23 mouse cellular contexts compared by ENCODE assay signal in genomic region chr13:47071871-47072270, GRCm38 (mm10). TPM values are rescaled to one million over a fixed set of nuclear protein-coding genes. Genes with fewer than 3 reads are reported as not detected.
DNase-seq lines count a peak whose midpoint lies in the region; ATAC-seq and TF ChIP-seq lines count a peak whose summit lies in the region.
"Had no signal": no experiment of that assay in that cellular context is flagged by ENCODE, and none has a peak within 500 bp of the region (broad histone marks: within the 10 kb centered on the region; RNA-seq: fewer than 3 reads in every experiment).

No protein-coding gene starts in this region.

- H3K9ac ChIP-seq in liver, embryonic 11.5 days (ENCODE audit: low read depth, low read length), result no peak overlapping the region
- no peak overlapping the region for H3K9ac ChIP-seq in liver, embryonic 12.5 days
- no peak overlapping the region for H3K9ac ChIP-seq in midbrain, postnatal 0 days (replicated peaks; ENCODE audit: low read length, poor library complexity, severe bottlenecking)
- H3K9ac ChIP-seq: embryonic facial prominence, embryonic 13.5 days; embryonic facial prominence, embryonic 15.5 days; forebrain, embryonic 12.5 days had no signal

- ATAC-seq in liver, embryonic 11.5 days (replicated peaks; ENCODE audit: low FRiP score), result no peak
- ATAC-seq in liver, embryonic 12.5 days, result no peak
- ATAC-seq in midbrain, postnatal 0 days (ENCODE audit: low FRiP score), result no peak
- ATAC-seq: forebrain, embryonic 14.5 days had no signal

- peaks cover 22% of the 10 kb centered on the region for H3K36me3 ChIP-seq in heart, embryonic 10.5 days
- peaks cover 2% of the 10 kb centered on the region; the same call in 1 of the 2 replicates for H3K36me3 ChIP-seq in liver, embryonic 11.5 days (ENCODE audit: control insufficient read depth, insufficient read depth, low read length)
- H3K36me3 ChIP-seq in liver, embryonic 12.5 days, result peaks cover 22% of the 10 kb centered on the region
- H3K36me3 ChIP-seq in midbrain, embryonic 10.5 days, result peaks cover 66% of the 10 kb centered on the region
- peaks cover 67% of the 10 kb centered on the region for H3K36me3 ChIP-seq in midbrain, postnatal 0 days (ENCODE audit: insufficient read depth, low read length)

- no peak overlapping the region for H3K4me2 ChIP-seq in liver, embryonic 11.5 days
- H3K4me2 ChIP-seq in liver, embryonic 12.5 days, result no peak overlapping the region
- no peak overlapping the region for H3K4me2 ChIP-seq in midbrain, postnatal 0 days (ENCODE audit: low read depth, low read length, poor library complexity, severe bottlenecking)
- H3K4me2 ChIP-seq: embryonic facial prominence, embryonic 13.5 days; embryonic facial prominence, embryonic 15.5 days; forebrain, embryonic 12.5 days had no signal

- intact Hi-C loops in heart, postnatal 36 days (cut with DNase I), result no loop called here

- no peaks in the 10 kb centered on the region for H3K9me3 ChIP-seq in heart, embryonic 10.5 days
- H3K9me3 ChIP-seq in liver, embryonic 11.5 days (ENCODE audit: control insufficient read depth, low read length), result no peaks in the 10 kb centered on the region
- no peaks in the 10 kb centered on the region for H3K9me3 ChIP-seq in liver, embryonic 12.5 days (replicated peaks)
- H3K9me3 ChIP-seq in midbrain, embryonic 10.5 days (replicated peaks), result no peaks in the 10 kb centered on the region
- no peaks in the 10 kb centered on the region for H3K9me3 ChIP-seq in midbrain, postnatal 0 days (ENCODE audit: low read length)
- H3K9me3 ChIP-seq: embryonic facial prominence, embryonic 13.5 days; embryonic facial prominence, embryonic 15.5 days; forebrain, embryonic 10.5 days; forebrain, embryonic 12.5 days had no signal

- 0 out of 2 replicates have a peak, but pooled peaks cover 4% of the 10 kb centered on the region for H3K4me1 ChIP-seq in heart, embryonic 10.5 days
- H3K4me1 ChIP-seq in liver, embryonic 11.5 days (replicated peaks; ENCODE audit: control insufficient read depth, insufficient read depth, low read length), result no peaks in the 10 kb centered on the region
- H3K4me1 ChIP-seq in liver, embryonic 12.5 days, result no peaks in the 10 kb centered on the region
- no peaks in the 10 kb centered on the region for H3K4me1 ChIP-seq in midbrain, embryonic 10.5 days
- H3K4me1 ChIP-seq in midbrain, postnatal 0 days (ENCODE audit: insufficient read depth, low read length), result no peaks in the 10 kb centered on the region
- H3K4me1 ChIP-seq: embryonic facial prominence, embryonic 13.5 days; embryonic facial prominence, embryonic 15.5 days; forebrain, embryonic 10.5 days; forebrain, embryonic 12.5 days had no signal

- no peak for TF ChIP-seq CTCF in midbrain, postnatal 0 days (IDR thresholded peaks at IDR 0.05)

- H3K27me3 ChIP-seq in heart, embryonic 10.5 days (ENCODE audit: insufficient read depth, poor library complexity, severe bottlenecking), result no peaks in the 10 kb centered on the region
- no peaks in the 10 kb centered on the region for H3K27me3 ChIP-seq in liver, embryonic 11.5 days (replicated peaks; ENCODE audit: control insufficient read depth, insufficient read depth, low read length)
- H3K27me3 ChIP-seq in liver, embryonic 12.5 days (replicated peaks), result no peaks in the 10 kb centered on the region
- H3K27me3 ChIP-seq in midbrain, embryonic 10.5 days (ENCODE audit: low read depth, poor library complexity, severe bottlenecking), result no peaks in the 10 kb centered on the region
- H3K27me3 ChIP-seq in midbrain, postnatal 0 days (ENCODE audit: insufficient read depth, low read length), result no peaks in the 10 kb centered on the region
- H3K27me3 ChIP-seq: embryonic facial prominence, embryonic 13.5 days; embryonic facial prominence, embryonic 15.5 days; forebrain, embryonic 12.5 days had no signal

- H3K27ac ChIP-seq in heart, embryonic 10.5 days, result no peak overlapping the region
- H3K27ac ChIP-seq in liver, embryonic 11.5 days (ENCODE audit: low read depth, low read length), result no peak overlapping the region
- H3K27ac ChIP-seq in liver, embryonic 12.5 days, result no peak overlapping the region
- no peak overlapping the region for H3K27ac ChIP-seq in midbrain, embryonic 10.5 days (replicated peaks)
- no peak overlapping the region for H3K27ac ChIP-seq in midbrain, postnatal 0 days (ENCODE audit: low read depth, low read length)
- H3K27ac ChIP-seq: embryonic facial prominence, embryonic 13.5 days; embryonic facial prominence, embryonic 15.5 days; forebrain, embryonic 10.5 days; forebrain, embryonic 12.5 days had no signal

- no peak overlapping the region for H3K4me3 ChIP-seq in heart, embryonic 10.5 days
- H3K4me3 ChIP-seq in liver, embryonic 11.5 days (ENCODE audit: low read depth, low read length), result no peak overlapping the region
- H3K4me3 ChIP-seq in liver, embryonic 12.5 days, result no peak overlapping the region
- H3K4me3 ChIP-seq in midbrain, embryonic 10.5 days, result no peak overlapping the region
- H3K4me3 ChIP-seq in midbrain, postnatal 0 days (ENCODE audit: low read depth, low read length), result no peak overlapping the region
- H3K4me3 ChIP-seq: embryonic facial prominence, embryonic 13.5 days; embryonic facial prominence, embryonic 15.5 days; erythroblast, embryonic 14.5 days; forebrain, embryonic 10.5 days; forebrain, embryonic 12.5 days had no signal

- WGBS in heart, embryonic 10.5 days, result 87% methylated on average over 13 of the region's 13 CpGs
- WGBS in liver, embryonic 11.5 days, result 90% methylated on average over 13 of the region's 13 CpGs
- WGBS in liver, embryonic 12.5 days (ENCODE audit: insufficient replicate concordance), result 85% methylated on average over 13 of the region's 13 CpGs
- 97% methylated on average over 13 of the region's 13 CpGs for WGBS in midbrain, embryonic 10.5 days
- WGBS in midbrain, postnatal 0 days, result 93% methylated on average over 13 of the region's 13 CpGs

- DNase-seq in heart, embryonic 10.5 days (ENCODE audit: low spot score), result peak; percentile 58
- DNase-seq in heart, postnatal 36 days, result no peak
- DNase-seq in liver, embryonic 11.5 days (ENCODE audit: low spot score), result peak; percentile 27
- peak; percentile 9 for DNase-seq in midbrain, embryonic 10.5 days (ENCODE audit: low spot score)
- no peak for DNase-seq in midbrain, postnatal 0 days (ENCODE audit: low spot score)
- DNase-seq: adrenal gland, adult 2 months; adrenal gland, postnatal 10 days; adrenal gland, postnatal 25 days; cerebellum, adult 11 months; cerebellum, adult 18-20 months; cerebellum, adult 8-10 months; cerebellum, adult 9-11 months; cerebellum, postnatal 14 days; cerebellum, postnatal 36 days; embryo, embryonic 11 days had no signal

RNA-seq across cellular contexts. Expression of gene Tpmt, which starts 27.3 kb away (rescaled TPM):
- polyA plus RNA-seq in heart, embryonic 10.5 days (2016; fragmentation: Nextera tagmentation; extraction: Ambion mirVana), result 16.3 and 21.1 TPM in 2 replicates
- 1 to 10 TPM; 3.6 to 4.2 TPM for total RNA-seq in heart, postnatal 36 days (2021)
- 14.2 and 15.9 TPM in 2 replicates for polyA plus RNA-seq in liver, embryonic 11.5 days (2014; fragmentation: Nextera tagmentation; extraction: Ambion mirVana)
- polyA plus RNA-seq in liver, embryonic 12.5 days (2016; fragmentation: Nextera tagmentation; extraction: Ambion mirVana), result 10.0 and 10.1 TPM in 2 replicates
- 30.8 and 33.7 TPM in 2 replicates for polyA plus RNA-seq in midbrain, embryonic 10.5 days (2016; fragmentation: Nextera tagmentation; extraction: Ambion mirVana)
- 11.6 and 15.9 TPM in 2 replicates for total RNA-seq in midbrain, postnatal 0 days (2014; rRNA removed)
- polyA plus RNA-seq in midbrain, postnatal 0 days (2015; fragmentation: Nextera tagmentation; extraction: Ambion mirVana), result 10.8 and 12.0 TPM in 2 replicates
- polyA plus RNA-seq: erythroblast, embryonic 14.5 days had no signal

RNA-seq across cellular contexts. Expression of gene Kdm1b, which starts 28.6 kb away (rescaled TPM):
- 7.9 and 9.2 TPM in 2 replicates for polyA plus RNA-seq in heart, embryonic 10.5 days (2016; fragmentation: Nextera tagmentation; extraction: Ambion mirVana)
- total RNA-seq in heart, postnatal 36 days (2021), result 10 to 100 TPM; 10.1 to 10.3 TPM
- 8.7 and 9.2 TPM in 2 replicates for polyA plus RNA-seq in liver, embryonic 11.5 days (2014; fragmentation: Nextera tagmentation; extraction: Ambion mirVana)
- 4.1 and 4.8 TPM in 2 replicates for polyA plus RNA-seq in liver, embryonic 12.5 days (2016; fragmentation: Nextera tagmentation; extraction: Ambion mirVana)
- 15.4 and 20.1 TPM in 2 replicates for polyA plus RNA-seq in midbrain, embryonic 10.5 days (2016; fragmentation: Nextera tagmentation; extraction: Ambion mirVana)
- 24.9 and 26.9 TPM in 2 replicates for total RNA-seq in midbrain, postnatal 0 days (2014; rRNA removed)
- polyA plus RNA-seq in midbrain, postnatal 0 days (2015; fragmentation: Nextera tagmentation; extraction: Ambion mirVana), result 14.1 and 14.4 TPM in 2 replicates

RNA-seq across cellular contexts. Expression of gene Dek, which starts 34.1 kb away (rescaled TPM):
- polyA plus RNA-seq in heart, embryonic 10.5 days (2016; fragmentation: Nextera tagmentation; extraction: Ambion mirVana), result 167 and 249 TPM in 2 replicates
- 10 to 100 TPM; 32.4 to 38.7 TPM for total RNA-seq in heart, postnatal 36 days (2021)
- 366 and 391 TPM in 2 replicates for polyA plus RNA-seq in liver, embryonic 11.5 days (2014; fragmentation: Nextera tagmentation; extraction: Ambion mirVana)
- 421 and 461 TPM in 2 replicates for polyA plus RNA-seq in liver, embryonic 12.5 days (2016; fragmentation: Nextera tagmentation; extraction: Ambion mirVana)
- 346 and 382 TPM in 2 replicates for polyA plus RNA-seq in midbrain, embryonic 10.5 days (2016; fragmentation: Nextera tagmentation; extraction: Ambion mirVana)
- total RNA-seq in midbrain, postnatal 0 days (2014; rRNA removed), result 34.1 and 60.0 TPM in 2 replicates
- polyA plus RNA-seq in midbrain, postnatal 0 days (2015; fragmentation: Nextera tagmentation; extraction: Ambion mirVana), result 96.3 and 112 TPM in 2 replicates

RNA-seq across cellular contexts. Expression of gene Rnf144b, which starts 50.6 kb away (rescaled TPM):
- polyA plus RNA-seq in heart, embryonic 10.5 days (2016; fragmentation: Nextera tagmentation; extraction: Ambion mirVana), result 0.98 and 1.6 TPM in 2 replicates
- 10 to 100 TPM; 15.2 to 34.7 TPM for total RNA-seq in heart, postnatal 36 days (2021)
- 0.55 and 0.90 TPM in 2 replicates for polyA plus RNA-seq in liver, embryonic 11.5 days (2014; fragmentation: Nextera tagmentation; extraction: Ambion mirVana)
- polyA plus RNA-seq in liver, embryonic 12.5 days (2016; fragmentation: Nextera tagmentation; extraction: Ambion mirVana), result 0.61 and 0.68 TPM in 2 replicates
- 0.59 and 0.75 TPM in 2 replicates for polyA plus RNA-seq in midbrain, embryonic 10.5 days (2016; fragmentation: Nextera tagmentation; extraction: Ambion mirVana)
- 4.1 TPM in 2 replicates for total RNA-seq in midbrain, postnatal 0 days (2014; rRNA removed)
- polyA plus RNA-seq in midbrain, postnatal 0 days (2015; fragmentation: Nextera tagmentation; extraction: Ambion mirVana), result 1.8 and 1.9 TPM in 2 replicates
- total RNA-seq: MEL had no signal
- polyA plus RNA-seq: erythroblast, embryonic 14.5 days had no signal

RNA-seq across cellular contexts. Expression of gene Nhlrc1, which starts 57.2 kb away (rescaled TPM):
- 2.9 and 4.3 TPM in 2 replicates for polyA plus RNA-seq in heart, embryonic 10.5 days (2016; fragmentation: Nextera tagmentation; extraction: Ambion mirVana)
- 1 to 10 TPM; 5.6 to 7.8 TPM for total RNA-seq in heart, postnatal 36 days (2021)
- 1.6 and 2.0 TPM in 2 replicates for polyA plus RNA-seq in liver, embryonic 11.5 days (2014; fragmentation: Nextera tagmentation; extraction: Ambion mirVana)
- 0.90 and 1.0 TPM in 2 replicates for polyA plus RNA-seq in liver, embryonic 12.5 days (2016; fragmentation: Nextera tagmentation; extraction: Ambion mirVana)
- polyA plus RNA-seq in midbrain, embryonic 10.5 days (2016; fragmentation: Nextera tagmentation; extraction: Ambion mirVana), result 4.1 and 4.8 TPM in 2 replicates
- total RNA-seq in midbrain, postnatal 0 days (2014; rRNA removed), result 19.7 and 19.9 TPM in 2 replicates
- polyA plus RNA-seq in midbrain, postnatal 0 days (2015; fragmentation: Nextera tagmentation; extraction: Ambion mirVana), result 16.2 and 16.5 TPM in 2 replicates
- total RNA-seq: MEL had no signal
- polyA plus RNA-seq: erythroblast, embryonic 14.5 days had no signal

Comparison
In these comparisons a context has a peak if more than half of its experiments do, and no peak if none do; other contexts are left out.
1. DNase-seq: peak in heart, embryonic 10.5 days (single experiment), liver, embryonic 11.5 days (single experiment) and midbrain, embryonic 10.5 days (single experiment); none in heart, postnatal 36 days (0 of 2) and midbrain, postnatal 0 days (single experiment).